Mouse (Mus musculus): Measurements from ENCODE around the gene Fam71e1. TPM values are rescaled to one million over a fixed set of nuclear protein-coding genes. Genes with fewer than 3 reads are reported as not detected.

The Fam71e1 gene
- 0.16 TPM in 1 of 2 replicates, not detected in the other for polyA plus RNA-seq (2012)

DNA sequence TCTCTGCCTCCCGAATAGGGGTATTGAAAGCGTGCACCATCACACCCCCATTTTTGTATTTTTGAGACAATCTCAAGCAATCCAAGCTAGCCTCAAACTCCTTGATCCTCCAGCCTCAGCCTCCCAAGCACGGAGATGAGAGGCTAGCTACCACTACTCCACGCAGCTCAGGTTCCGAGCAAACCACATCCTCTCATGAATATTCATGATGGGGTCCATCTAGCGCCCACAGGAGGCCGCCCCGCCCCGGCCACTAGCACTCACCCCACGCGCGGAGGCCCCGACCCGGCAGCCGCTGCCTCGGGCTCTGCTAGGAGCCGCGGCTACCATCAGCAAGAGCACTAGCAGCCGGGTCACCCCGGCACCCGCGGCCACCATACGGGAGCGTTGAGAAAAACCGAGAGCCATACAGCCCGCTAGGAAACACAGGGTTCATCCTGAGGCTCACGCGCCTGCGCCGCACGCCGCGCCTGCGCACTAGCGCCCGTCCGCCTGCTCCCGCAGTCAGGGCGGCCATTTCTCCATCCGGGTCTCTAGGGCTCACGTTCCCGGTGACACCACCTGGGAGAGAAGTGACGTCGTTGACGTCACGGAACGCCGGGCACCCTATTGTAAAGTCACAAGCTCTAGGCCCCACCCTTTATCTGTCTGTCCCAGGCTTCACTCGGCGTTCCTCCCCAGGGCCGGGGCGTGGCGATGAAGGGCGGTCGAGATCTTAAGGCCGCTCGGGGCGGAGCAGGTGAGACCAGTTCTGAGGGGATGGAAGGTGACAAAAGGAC is at the start of gene Fam71e1, which contains the start of gene Emc10:
TSS of gene Fam71e1 (plus strand) at position 590 of the 779 bp plus-strand sequence.
TSS of gene Emc10 (minus strand) at position 538 of the 779 bp plus-strand sequence.
- H3K27me3 ChIP-seq (ENCODE audit: control insufficient read depth) = peaks cover 17% of the 10 kb centered on the region
- peak within 1 kb of the TSS; percentile 84 for H3K4me3 ChIP-seq (replicated peaks)
- TF ChIP-seq GATA1 (IDR thresholded peaks at IDR 0.05; ENCODE audit: low read length) = no peak
- peak; percentile 66 for TF ChIP-seq TAL1 (IDR thresholded peaks at IDR 0.05; ENCODE audit: low read length)
- peaks cover 62% of the 10 kb centered on the region for H3K4me1 ChIP-seq (ENCODE audit: control insufficient read depth)
- H3K9me3 ChIP-seq (ENCODE audit: control insufficient read depth, low read length) = no peaks in the 10 kb centered on the region
- H3K36me3 ChIP-seq (ENCODE audit: control insufficient read depth) = peaks cover 40% of the 10 kb centered on the region

DNA sequence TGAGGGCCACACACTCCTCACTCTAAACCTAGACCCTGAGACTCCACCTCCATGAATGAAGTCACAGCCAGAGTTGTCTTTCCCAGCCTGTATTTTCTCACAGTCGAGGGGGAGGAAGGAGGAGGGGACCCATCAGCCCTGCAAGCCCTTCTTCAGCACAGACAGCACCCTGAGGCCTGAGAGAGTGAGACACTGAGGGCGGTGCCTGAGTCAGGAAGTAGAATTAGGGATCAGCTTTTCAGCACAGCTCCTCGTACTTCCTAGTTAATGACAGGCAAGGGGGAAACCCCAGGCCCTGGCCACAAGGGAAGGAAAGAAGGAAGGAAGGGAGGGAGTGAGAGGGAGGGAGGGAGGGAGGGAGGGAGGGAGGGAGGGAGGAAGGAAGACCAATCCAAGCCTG is 43.1 kb upstream of the Fam71e1 start:
- Histone ChIP-seq H3K36me3 (ENCODE audit: control insufficient read depth) (no peaks in the 10 kb centered on the region), H3K4me1 (ENCODE audit: control insufficient read depth) (peaks cover 30% of the 10 kb centered on the region), H3K4me3 (replicated peaks) (no peak overlapping the region), H3K27me3 (ENCODE audit: control insufficient read depth) (peaks cover 62% of the 10 kb centered on the region), H3K9me3 (ENCODE audit: control insufficient read depth, low read length) (no peaks in the 10 kb centered on the region; the same call in 1 of the 2 replicates)
- TF ChIP-seq GATA1 (IDR thresholded peaks at IDR 0.05; ENCODE audit: low read length) (no peak), TAL1 (IDR thresholded peaks at IDR 0.05; ENCODE audit: low read length) (no peak)

DNA sequence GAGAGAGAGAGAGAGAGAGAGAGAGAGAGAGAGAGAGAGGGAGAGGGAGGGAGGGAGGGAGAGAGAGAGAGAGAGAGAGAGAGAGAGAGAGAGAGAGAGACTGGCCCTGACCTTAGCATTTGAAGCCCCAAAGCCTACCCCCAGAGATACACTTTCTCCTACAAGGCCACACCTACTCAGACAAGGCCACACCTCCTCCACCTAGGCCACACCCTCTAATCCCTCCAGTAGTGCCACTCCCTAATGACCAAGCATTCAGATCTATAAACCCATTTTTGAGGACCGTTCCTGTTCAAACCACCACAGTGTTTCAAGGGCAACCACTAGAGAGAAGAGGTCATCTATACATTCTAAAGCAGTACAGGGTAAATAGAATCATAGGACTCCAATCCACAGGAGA is 40.1 kb upstream of the Fam71e1 start:
- peaks cover 8% of the 10 kb centered on the region for H3K9me3 ChIP-seq (ENCODE audit: control insufficient read depth, low read length)
- H3K36me3 ChIP-seq (ENCODE audit: control insufficient read depth) = no peaks in the 10 kb centered on the region
- TF ChIP-seq GATA1 (IDR thresholded peaks at IDR 0.05; ENCODE audit: low read length) (no peak), TAL1 (IDR thresholded peaks at IDR 0.05; ENCODE audit: low read length) (no peak)
- no peak overlapping the region for H3K4me3 ChIP-seq (replicated peaks)
- peaks cover 68% of the 10 kb centered on the region for H3K27me3 ChIP-seq (ENCODE audit: control insufficient read depth)
- H3K4me1 ChIP-seq (ENCODE audit: control insufficient read depth) = peaks cover 32% of the 10 kb centered on the region

DNA sequence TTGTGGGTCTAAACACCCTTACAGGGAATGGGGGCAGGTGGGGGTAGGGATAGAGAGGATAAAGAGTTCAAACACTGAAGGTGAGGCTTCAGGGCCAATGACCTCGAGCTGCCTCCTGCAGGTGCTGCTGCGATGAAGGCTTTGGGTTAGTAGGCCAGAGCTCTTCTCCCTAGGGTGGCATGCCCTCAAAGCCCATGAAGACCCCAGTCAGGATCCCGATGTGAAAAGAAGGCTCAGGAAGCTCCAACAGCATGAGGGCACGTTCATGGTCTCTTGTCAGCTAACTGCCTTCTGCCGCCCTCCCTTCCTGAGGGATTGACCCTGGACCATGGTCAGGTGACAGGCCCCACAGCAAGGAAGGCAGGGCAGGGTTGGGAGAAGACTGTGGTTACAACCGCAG is 36.3 kb upstream of the Fam71e1 start:
- H3K27me3 ChIP-seq (ENCODE audit: control insufficient read depth) = peaks cover 77% of the 10 kb centered on the region
- H3K4me1 ChIP-seq (ENCODE audit: control insufficient read depth) = peaks cover 56% of the 10 kb centered on the region
- no peak overlapping the region for H3K4me3 ChIP-seq (replicated peaks)
- 0 out of 2 replicates have a peak, but pooled peaks cover under 1% of the 10 kb centered on the region for H3K36me3 ChIP-seq (ENCODE audit: control insufficient read depth)
- TF ChIP-seq GATA1 (IDR thresholded peaks at IDR 0.05; ENCODE audit: low read length) (no peak), TAL1 (IDR thresholded peaks at IDR 0.05; ENCODE audit: low read length) (no peak)
- peaks cover 21% of the 10 kb centered on the region for H3K9me3 ChIP-seq (ENCODE audit: control insufficient read depth, low read length)

DNA sequence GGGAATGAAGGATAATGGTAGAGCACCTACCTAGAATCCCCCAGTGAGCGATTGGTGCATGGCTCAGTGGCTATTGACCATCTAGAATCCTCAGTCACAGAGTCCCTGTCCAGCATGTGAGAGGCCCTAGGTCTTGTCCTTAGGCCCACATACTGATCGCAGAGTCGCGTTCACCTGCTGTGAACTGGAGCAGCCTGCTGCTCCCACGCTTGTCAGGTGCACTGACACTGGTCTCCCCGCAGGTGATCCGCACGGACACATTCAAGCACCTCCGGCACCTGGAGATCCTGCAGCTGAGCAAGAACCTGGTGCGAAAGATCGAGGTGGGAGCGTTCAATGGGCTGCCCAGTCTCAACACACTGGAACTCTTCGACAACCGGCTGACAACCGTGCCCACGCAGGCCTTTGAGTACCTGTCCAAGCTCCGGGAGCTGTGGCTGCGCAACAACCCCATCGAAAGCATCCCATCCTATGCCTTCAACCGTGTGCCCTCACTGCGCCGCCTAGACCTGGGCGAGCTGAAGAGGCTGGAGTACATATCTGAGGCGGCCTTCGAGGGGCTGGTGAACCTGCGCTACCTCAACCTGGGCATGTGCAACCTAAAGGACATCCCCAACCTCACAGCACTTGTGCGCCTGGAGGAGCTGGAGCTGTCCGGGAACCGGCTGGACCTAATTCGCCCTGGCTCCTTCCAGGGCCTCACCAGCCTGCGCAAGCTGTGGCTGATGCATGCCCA is 35.4 kb upstream of the Fam71e1 start:
- Histone ChIP-seq H3K36me3 (ENCODE audit: control insufficient read depth) (peaks cover 2% of the 10 kb centered on the region; the same call in 1 of the 2 replicates), H3K4me3 (replicated peaks) (no peak overlapping the region), H3K4me1 (ENCODE audit: control insufficient read depth) (peaks cover 59% of the 10 kb centered on the region), H3K27me3 (ENCODE audit: control insufficient read depth) (peaks cover 77% of the 10 kb centered on the region), H3K9me3 (ENCODE audit: control insufficient read depth, low read length) (peaks cover 21% of the 10 kb centered on the region)
- TF ChIP-seq GATA1 (IDR thresholded peaks at IDR 0.05; ENCODE audit: low read length) = no peak
- no peak for TF ChIP-seq TAL1 (IDR thresholded peaks at IDR 0.05; ENCODE audit: low read length)

DNA sequence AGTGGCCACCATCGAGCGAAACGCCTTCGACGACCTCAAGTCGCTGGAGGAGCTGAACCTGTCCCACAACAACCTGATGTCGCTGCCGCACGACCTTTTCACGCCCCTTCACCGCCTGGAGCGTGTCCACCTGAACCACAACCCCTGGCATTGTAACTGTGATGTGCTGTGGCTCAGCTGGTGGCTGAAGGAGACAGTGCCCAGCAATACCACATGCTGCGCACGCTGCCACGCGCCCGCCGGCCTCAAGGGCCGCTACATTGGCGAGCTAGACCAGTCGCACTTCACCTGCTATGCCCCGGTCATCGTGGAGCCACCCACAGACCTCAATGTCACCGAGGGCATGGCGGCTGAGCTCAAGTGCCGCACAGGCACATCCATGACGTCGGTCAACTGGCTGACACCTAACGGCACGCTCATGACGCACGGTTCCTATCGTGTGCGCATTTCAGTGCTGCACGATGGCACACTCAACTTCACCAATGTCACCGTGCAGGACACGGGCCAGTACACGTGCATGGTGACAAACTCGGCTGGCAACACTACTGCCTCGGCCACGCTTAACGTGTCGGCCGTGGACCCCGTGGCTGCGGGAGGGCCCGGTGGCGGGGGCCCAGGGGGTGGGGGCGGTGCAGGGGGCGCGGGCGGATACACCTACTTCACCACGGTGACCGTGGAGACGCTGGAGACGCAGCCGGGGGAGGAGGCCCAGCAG is 34.7 kb upstream of the Fam71e1 start:
- Histone ChIP-seq H3K36me3 (ENCODE audit: control insufficient read depth) (peaks cover 7% of the 10 kb centered on the region), H3K4me1 (ENCODE audit: control insufficient read depth) (peaks cover 59% of the 10 kb centered on the region), H3K9me3 (ENCODE audit: control insufficient read depth, low read length) (peaks cover 21% of the 10 kb centered on the region), H3K4me3 (replicated peaks) (no peak overlapping the region), H3K27me3 (ENCODE audit: control insufficient read depth) (peaks cover 77% of the 10 kb centered on the region)
- TF ChIP-seq TAL1 (IDR thresholded peaks at IDR 0.05; ENCODE audit: low read length) (no peak), GATA1 (IDR thresholded peaks at IDR 0.05; ENCODE audit: low read length) (no peak)

DNA sequence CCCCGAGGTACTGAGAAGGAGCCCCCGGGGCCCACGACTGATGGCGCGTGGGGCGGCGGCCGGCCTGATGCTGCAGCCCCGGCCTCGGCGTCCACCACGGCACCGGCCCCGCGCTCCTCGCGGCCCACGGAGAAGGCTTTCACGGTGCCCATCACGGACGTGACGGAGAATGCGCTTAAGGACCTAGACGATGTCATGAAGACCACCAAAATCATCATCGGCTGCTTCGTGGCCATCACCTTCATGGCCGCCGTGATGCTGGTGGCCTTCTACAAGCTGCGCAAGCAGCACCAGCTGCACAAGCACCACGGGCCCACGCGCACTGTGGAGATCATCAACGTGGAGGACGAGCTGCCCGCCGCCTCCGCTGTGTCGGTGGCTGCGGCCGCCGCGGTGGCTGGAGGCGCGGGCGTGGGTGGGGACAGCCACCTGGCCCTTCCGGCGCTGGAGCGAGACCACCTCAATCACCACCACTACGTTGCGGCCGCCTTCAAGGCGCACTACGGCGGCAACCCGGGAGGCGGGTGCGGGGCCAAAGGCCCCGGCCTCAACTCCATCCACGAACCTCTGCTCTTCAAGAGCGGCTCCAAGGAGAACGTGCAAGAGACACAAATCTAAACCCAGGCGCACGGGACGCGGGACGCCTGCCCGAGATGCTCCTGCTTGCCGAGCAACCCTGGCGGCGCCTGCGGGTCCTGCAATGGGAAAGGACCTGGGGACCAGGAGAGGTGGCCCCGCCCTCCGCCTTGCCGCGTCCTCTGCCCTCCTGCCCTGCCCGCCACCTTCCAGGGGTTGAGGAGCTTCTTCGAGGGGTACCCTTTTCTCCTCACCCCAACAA is 33.9 kb upstream of the Fam71e1 start:
- H3K4me3 ChIP-seq (replicated peaks) = no peak overlapping the region

DNA sequence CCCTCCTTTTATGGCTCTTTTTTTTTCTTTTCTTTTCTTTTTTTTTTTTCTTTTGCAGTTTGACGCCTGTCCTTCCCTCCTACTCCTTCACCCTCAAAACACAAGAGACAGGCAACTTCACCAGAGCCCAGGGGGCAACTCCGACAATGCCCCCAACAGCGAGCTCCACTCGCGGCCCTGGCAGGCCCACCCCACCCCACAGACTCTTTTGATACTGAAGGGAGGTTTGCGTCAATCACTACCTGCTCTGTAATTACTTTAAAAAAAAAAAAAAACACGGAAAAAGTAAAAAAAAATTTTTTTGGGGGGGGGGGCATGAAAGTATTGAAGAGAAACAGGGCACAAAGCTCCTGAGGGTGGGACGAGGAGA is 33.3 kb upstream of the Fam71e1 start:
- peaks cover 13% of the 10 kb centered on the region for H3K36me3 ChIP-seq (ENCODE audit: control insufficient read depth)
- H3K4me1 ChIP-seq (ENCODE audit: control insufficient read depth) = peaks cover 60% of the 10 kb centered on the region
- TF ChIP-seq GATA1 (IDR thresholded peaks at IDR 0.05; ENCODE audit: low read length) (no peak), TAL1 (IDR thresholded peaks at IDR 0.05; ENCODE audit: low read length) (no peak)
- peaks cover 66% of the 10 kb centered on the region for H3K27me3 ChIP-seq (ENCODE audit: control insufficient read depth)
- H3K4me3 ChIP-seq (replicated peaks) = no peak overlapping the region
- H3K9me3 ChIP-seq (ENCODE audit: control insufficient read depth, low read length) = peaks cover 21% of the 10 kb centered on the region

More for the DNA sequence above, 33.9 kb upstream of the Fam71e1 start:
- TF ChIP-seq GATA1 (IDR thresholded peaks at IDR 0.05; ENCODE audit: low read length) = no peak
- TF ChIP-seq TAL1 (IDR thresholded peaks at IDR 0.05; ENCODE audit: low read length) = no peak
- Histone ChIP-seq H3K9me3 (ENCODE audit: control insufficient read depth, low read length) (peaks cover 21% of the 10 kb centered on the region), H3K36me3 (ENCODE audit: control insufficient read depth) (peaks cover 12% of the 10 kb centered on the region), H3K4me1 (ENCODE audit: control insufficient read depth) (peaks cover 59% of the 10 kb centered on the region), H3K27me3 (ENCODE audit: control insufficient read depth) (peaks cover 71% of the 10 kb centered on the region)

Data from erythroblast, embryonic 14.5 days (primary cell).